Mouse (Mus musculus): ENCODE data around the gene Tle4.

DNA sequence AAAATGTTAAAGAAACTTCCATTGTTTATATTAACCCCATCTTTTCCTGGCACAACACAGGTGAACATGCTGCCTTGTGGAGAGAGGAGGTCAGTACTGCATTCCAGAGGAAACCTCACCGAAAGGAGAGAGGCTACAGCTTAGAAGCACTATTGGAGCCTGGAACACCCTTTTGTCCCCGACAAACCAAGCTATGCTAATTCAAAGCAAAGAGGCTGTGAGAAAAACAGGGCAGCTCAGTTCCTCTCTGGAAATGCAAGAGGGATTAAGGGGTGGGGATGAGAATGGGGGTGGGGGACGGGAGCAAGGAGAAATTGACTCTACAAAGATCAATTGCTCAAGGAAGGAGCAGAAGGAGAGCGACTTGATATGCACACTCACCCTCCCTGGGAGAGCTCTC is 182.9 kb downstream of the Tle4 start:
- TF ChIP-seq CTCF (IDR thresholded peaks at IDR 0.05; ENCODE audit: borderline replicate concordance, insufficient read depth, low read depth, low read length) = no peak
- no peak for TF ChIP-seq POLR2A (IDR thresholded peaks at IDR 0.05; ENCODE audit: borderline replicate concordance, insufficient read depth, low read length)
